Mouse (Mus musculus) mouse trophoblast stem cell (cell line): ENCODE results near the gene Hmgcl.
"Not testable (repeated sequence)": the region's sequence is repeated elsewhere in the genome, so short reads cannot be mapped to it uniquely, and the experiment has no call there.

Source experiments
- in situ Hi-C, 2 experiments: fragments of 300-500 bp; cut with MseI, MboI; formaldehyde crosslinking; loops; 2 replicates in 1 of 2; 3 replicates in 1 of 2; pipeline ENCODE4 v1.15.1; 2025

Hmgcl gene

DNA sequence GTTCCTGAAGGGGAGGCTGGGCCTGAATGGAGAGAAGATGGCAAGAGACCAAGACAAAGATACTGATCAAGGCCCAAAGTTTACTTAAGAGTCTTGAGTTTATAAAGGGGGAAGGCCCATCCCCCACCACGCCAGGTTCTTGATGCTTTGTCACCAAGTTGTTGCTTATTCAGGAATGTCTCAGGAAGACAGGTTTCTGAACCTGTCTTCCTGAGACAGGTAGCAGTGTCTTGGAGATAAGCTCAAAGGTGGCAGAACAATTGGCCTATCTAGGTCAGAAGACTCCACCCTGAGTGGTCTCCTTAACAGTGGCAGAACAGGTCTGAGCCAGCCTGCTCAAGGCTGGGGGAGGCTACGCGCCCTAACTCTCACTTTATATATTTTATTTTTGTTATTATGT is 19.4 kb upstream of the Hmgcl start:
- in situ Hi-C loops: no loop called here

DNA sequence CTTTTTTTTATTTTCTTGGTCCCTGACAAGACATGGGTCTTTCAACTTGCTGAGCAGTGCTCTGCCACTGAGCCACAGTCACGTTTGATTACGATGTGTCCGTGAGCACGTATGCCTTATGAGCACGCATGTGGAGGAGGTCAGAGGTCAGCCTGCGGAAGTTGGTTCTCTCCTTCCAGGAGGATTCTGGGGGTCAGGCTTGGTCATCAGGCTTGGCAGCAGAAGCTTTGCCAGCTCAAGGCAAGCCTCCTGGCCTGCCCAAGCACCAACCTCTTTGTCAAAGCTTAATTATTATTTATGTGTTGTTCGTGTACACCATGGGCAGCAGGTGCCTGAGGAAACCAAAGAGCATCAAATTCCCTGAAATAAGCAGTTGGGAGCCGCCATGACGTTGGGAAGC is 17.9 kb upstream of the Hmgcl start:
- in situ Hi-C loops: no loop called here

DNA sequence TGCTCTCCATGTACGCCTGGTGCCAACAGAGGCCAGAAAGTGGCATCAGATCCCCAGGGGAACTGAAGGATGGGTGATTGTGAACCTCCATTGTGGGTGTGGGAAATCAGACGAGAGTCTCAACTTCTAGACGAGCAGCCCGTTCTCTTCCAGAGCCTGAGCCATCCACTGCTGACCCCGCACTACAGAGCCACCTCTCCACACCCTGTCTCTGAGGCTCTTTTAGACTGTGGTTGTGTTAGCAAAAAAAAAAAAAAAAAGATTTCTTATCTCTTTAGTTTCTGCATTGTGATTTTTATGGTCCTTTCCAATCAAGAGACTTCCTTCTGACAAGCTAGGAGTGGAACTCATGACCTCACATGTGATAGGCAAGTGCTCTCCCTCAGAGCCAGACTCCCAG is 16.8 kb upstream of the Hmgcl start:
- in situ Hi-C loops: no loop called here

DNA sequence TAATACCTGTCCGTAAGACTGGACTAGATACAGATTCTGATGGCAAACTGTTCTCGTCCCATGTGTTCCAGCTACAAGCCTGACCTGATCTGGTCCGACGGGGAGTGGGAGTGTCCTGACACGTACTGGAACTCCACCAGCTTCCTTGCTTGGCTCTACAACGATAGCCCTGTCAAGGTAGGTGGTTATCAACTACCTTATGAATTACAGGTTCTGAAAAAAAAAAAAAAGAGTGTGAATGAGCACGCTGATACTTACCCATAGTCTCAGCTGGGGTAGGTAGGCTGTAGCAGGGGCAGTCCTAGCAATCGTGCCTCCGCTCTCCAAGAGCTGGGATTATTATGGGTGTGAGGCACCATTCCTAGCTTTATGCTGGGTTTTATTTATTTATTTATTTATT is 16.4 kb upstream of the Hmgcl start:
- in situ Hi-C loops: loop anchor here in 1 of 2 experiments (10.0 kb wide), 1 partner anchor 45 kb away; no protein-coding TSS in a partner anchor

DNA sequence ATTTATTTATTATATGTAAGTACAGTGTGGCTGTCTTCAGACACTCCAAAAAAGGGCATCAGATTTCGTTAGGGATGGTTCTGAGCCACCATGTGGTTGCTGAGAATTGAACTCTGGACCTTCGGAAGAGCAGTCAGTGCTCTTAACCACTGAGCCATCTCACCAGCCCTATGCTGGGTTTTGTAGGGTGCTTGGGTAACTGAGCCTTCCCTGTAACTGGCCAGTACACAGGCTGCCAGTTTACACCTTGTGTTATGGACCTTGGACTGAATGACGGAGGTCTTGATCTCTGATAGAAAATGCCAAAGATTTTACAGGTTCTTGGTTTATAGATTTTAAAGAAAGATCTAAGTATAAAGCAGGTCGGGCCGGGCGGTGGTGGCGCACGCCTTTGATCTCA is 16.0 kb upstream of the Hmgcl start:
- in situ Hi-C loops: loop anchor here in 1 of 2 experiments (10.0 kb wide), 1 partner anchor 45 kb away; no protein-coding TSS in a partner anchor

DNA sequence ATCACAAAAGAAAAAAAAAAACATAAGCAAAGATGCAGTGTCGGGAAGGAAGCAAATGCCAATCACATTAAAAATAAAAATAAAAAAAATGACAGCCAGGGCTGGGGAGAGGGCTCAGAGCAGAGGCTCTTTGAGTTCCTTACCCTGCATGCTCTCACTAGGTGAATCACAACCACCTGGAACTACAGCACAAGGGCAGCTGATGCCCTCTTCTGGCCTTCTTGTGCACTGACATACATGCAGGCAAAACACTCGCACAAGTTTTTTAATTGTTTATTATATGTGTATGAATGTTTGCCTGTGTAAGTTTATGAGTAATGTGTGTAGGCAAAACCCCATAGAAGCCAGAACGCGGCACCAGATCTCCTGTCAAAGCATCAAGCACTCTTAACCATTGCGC is 14.4 kb upstream of the Hmgcl start:
- in situ Hi-C loops: loop anchor here in 1 of 2 experiments (10.0 kb wide), 1 partner anchor 47 kb away; no protein-coding TSS in a partner anchor

DNA sequence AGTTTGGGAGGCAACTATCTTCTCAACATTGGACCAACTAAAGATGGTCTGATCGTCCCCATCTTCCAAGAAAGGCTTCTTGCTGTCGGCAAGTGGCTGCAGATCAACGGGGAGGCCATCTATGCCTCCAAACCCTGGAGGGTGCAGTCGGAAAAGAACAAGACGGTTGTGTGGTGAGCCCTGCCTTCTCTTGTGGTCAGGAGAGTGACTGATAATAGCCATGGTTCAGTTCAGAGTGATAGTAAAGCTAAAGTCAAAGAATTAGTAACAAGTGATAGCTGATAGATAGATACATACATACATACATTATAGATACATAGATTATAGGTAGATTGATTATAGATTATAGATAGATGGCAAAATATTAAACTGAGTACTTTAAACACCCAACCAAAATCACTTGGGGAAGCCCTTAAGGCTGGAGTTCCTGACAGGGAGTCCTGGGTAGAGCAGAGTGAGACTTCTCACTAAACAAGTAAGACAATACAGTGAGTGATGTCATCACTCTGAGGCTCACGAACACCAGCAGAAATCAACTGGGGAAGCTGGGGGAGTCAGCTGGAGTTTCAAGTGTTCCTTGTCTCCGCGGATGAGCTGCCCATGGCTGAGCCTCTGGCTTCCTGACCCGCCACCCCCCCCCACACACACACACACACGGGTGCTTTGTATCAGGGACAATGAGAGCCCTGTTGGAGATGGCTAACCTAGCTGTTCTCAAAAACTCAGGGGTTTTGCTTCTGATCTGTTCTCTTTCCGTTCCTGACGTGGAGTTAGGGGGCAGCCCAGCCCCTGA is 11.3 kb upstream of the Hmgcl start:
- in situ Hi-C loops: loop anchor here in 1 of 2 experiments (10.0 kb wide), 1 partner anchor 50 kb away; no protein-coding TSS in a partner anchor

DNA sequence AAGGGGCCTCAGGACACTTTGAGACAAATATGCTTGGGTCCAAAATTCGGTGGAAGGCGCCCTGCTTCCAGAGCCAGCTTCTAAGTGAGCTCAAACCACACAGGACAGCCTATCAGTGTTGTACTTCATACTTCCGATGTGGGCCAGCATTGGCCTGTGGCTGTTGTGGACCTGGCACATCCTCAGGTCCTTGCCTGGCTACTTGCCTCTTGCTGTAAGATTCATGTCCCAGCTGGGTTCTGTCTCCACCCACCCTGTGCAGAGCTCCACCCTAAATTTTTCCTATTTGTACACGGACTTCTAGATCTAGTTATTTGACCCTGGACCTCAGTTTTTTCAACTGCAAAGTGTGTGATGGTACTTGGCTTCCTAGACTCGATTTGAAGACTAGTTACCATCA is 10.7 kb upstream of the Hmgcl start:
- in situ Hi-C loops: loop anchor here in 1 of 2 experiments (10.0 kb wide), 1 partner anchor 51 kb away; no protein-coding TSS in a partner anchor

DNA sequence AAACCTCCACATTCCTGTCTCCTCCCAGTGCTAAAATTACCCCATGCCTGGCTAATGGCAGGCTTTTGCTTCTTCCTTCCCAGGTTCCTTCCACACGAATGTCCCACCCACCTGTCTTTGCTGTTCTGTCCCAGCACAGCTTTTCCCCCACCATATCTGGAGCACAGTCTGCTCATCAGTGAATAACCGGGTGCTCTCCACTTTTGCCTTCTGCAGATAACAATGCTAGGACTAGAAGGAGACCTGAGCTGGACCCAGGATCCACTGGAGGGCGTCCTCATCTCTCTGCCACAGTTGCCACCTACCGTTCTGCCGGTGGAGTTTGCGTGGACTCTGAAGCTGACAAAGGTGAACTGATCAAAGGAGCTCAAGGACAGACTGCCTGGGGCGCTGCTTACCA is 7.4 kb upstream of the Hmgcl start:
- in situ Hi-C loops: loop anchor here in 1 of 2 experiments (10.0 kb wide), 1 partner anchor 54 kb away; no protein-coding TSS in a partner anchor

DNA sequence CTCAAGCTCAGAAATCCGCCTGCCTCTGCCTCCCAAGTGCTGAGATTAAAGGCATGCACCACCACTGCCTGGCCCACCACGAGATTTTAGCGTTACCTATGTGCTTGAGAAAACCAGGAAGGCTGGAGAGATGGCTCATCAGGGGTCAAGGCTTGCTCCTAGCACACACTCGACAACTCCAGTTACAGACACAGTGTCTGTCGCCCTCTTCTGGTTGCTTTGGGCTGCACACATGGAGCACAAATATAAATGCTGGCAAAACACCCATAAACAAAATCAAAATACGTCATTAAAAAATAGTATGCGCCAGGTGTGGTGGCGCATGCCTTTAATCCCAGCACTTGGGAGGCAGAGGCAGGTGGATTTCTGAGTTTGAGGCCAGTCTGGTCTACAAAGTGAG is 5.2 kb upstream of the Hmgcl start:
- in situ Hi-C loops: not testable (repeated sequence)

DNA sequence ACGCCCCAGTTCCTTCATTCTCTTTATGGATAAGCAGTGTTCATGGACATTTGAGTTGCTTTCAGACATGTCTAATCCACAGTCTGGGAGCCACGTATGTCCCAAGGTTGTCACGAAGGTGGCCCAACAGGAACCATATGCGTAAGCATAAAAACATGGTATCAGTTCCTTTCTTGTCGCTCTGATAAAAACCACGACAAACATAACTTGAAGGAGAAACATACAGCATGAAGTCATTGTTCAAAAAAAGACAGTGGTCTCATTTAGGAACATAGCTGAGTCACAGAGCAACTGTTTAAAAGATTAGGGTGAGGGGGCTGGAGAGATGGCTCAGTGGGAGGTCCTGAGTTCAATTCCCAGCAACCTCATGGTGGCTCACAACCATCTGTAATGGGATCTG is 4.1 kb upstream of the Hmgcl start:
- in situ Hi-C loops: no loop called here

DNA sequence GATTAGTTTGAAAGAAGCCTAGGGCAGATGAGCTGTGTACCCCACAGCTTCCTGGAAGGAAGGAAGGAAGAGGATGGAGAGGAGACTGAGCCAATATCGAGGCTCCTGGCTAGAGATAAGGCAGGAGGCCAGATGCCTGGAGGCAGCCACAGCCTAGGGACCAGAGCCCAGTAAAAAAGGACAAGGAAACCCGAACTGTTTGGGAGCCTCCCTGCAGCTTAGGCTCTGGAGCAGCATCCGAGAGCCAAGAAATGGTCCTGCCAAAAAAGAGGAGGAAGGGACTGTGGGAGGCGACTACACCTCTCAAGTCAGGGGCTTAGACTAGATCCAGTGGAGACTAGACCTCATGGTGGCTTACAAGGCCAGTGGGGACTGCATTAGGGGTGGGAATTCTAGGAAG is 2.9 kb upstream of the Hmgcl start:
- in situ Hi-C loops: no loop called here

DNA sequence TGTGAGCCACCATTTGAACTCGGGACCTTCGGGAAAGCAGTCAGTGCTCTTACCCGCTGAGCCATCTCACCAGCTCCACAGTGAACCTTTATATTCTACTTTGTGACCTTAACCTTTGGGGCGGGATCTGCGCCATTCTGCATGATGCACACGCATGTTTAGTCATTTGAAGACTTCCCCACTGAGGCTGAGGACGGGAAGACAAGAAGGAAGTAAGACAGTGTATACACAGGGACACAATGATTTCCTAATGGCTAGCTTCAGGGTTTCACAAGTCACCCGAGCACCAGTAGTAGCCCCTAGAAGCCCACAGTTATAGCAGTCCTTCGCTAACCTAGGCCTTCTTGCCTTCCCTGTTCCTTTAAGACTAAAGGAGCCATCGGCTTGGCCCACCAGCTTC is 542 bp upstream of the Hmgcl start:
- in situ Hi-C loops: no loop called here

DNA sequence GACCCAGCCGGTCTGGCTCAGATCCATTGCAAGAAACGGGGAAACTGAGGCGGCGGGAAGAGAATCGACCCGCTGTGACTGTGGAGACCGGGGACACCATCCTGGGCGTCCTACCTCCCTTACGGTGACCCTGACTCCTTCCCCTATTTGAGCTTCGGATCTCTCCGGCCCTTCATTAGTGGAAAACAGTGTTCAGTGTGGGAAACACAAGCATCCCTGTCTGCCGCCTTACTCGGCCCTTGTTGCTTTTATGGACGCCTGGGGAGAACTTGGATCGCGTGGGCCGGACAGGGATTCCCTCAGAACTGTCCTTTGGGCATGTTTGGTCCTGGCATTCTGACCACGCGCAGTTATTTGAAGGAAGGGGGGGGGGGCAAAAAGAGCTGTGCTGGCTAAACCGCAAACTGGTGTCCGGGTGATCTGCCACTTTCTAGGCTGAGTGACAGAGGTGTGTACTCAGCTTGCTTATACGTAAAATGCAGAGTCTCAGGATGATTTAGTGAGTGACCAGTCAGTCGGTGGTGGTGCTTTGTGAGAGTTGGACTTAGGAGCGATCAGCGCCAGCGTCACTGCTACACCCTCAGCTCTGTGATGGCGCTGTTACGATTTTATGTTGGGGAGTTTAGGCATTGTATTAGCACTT is 532 bp downstream of the Hmgcl start:
- in situ Hi-C loops: no loop called here

DNA sequence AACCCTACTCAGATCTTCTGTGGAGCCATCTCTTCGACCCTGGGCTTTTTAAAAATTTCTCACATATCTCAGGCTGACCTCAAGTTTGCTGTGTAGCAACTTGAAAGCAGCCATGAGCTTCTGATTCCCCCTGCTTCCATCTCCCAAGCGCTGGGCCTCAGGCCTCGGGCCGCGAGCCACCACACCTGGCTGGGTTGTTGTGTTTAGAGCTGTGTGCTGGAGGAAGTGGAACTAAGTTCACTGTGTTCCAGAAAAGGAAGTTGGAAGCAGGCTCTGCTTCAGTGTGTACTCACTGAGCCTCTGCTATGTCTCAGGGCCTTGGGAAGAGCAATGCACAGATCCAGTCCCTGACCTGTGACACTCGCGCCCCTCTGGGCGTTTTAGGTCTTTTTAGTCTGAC is 1.9 kb downstream of the Hmgcl start:
- in situ Hi-C loops: no loop called here

DNA sequence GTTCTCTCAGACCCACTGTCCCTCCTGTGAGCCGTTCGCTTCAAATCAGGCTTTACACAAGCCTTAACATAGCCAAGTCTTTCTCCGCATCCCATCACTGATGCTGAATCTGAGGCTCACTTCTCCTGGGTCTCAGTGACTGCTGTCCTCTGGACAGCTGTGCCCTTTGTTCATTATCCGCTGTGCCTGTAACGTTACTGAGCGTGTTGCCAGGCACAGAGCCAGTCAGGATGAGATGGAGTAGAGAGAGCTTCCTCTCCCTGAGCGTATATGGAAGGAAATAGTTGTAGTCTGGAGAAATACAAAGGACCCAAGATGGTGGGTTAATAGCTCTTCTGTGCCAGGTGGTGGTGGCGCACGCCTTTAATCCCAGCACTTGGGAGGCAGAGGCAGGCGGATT is 3.2 kb downstream of the Hmgcl start:
- in situ Hi-C loops: no loop called here

DNA sequence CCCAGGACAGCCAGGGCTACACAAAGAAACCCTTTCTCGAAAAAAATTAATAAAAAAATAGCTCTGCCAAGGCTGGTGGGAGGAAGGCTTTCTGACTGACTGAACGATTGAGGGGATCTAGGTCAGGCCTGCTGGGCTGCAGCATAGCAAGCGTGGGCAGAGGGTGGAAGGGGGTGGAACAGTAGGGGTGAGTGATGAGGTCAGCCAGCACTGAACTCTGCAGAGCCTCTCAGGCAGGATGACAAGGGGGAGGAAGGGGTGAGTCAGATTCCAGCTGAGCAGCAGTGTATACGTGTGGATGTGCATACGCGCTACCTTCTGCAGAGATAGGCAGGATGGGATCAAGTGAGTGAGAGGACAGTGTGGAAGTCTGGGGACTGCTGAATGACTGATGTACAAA is 3.7 kb downstream of the Hmgcl start:
- in situ Hi-C loops: no loop called here

DNA sequence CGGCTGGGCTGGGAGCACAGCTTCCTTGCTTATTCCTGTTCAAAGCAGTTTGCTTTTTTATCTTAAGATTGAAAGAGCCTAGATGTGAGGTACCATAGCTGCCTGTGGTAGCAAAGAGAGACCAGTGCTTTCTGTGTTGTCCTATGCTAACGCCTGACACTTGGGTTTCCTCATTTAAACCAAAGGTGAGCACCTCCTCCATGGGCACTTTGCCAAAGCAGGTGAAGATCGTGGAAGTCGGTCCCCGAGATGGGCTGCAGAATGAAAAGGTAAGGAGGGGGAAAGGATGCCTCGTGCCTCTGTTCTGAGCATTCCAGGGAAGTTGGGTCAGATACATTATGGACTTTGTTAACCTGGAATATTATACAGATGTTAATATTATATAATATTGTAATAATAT is 4.1 kb downstream of the Hmgcl start:
- in situ Hi-C loops: no loop called here

DNA sequence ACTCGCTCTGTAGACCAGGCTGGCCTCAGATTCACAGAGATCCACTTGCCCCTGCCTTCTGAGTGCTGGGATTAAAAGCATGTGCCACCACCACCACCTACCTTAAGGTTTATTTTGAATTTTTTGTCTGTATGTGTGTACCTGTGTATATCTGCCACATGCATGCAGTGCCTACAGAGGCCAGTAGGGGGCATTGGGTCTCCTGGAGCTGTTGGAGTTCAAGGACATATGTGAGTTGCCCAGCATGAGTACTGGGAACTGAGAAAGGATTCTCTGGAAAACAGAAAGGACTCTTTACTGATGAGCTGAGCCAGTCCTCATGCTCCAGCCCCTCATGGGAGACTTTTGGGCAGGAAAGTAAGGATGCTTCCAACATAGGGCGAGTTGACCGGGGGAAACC is 5.3 kb downstream of the Hmgcl start:
- in situ Hi-C loops: no loop called here

DNA sequence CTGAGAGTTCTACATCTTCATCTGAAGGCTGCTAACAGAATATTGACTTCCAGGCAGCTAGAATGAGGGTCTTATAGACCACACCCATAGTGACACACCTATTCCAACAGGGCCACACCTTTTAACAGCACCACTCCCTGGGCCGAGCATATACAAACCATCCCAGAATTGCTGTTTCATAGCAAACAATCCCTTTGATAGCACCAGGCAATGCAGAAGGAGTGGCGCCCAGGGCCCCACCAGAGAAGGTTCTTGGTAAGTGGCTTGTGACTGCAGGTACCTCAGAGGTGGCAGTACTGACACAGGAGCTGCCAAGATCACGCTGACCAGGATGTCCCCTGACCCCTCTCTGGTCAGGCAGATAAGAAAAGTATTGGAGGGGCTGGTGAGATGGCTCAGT is 6.9 kb downstream of the Hmgcl start:
- in situ Hi-C loops: no loop called here

DNA sequence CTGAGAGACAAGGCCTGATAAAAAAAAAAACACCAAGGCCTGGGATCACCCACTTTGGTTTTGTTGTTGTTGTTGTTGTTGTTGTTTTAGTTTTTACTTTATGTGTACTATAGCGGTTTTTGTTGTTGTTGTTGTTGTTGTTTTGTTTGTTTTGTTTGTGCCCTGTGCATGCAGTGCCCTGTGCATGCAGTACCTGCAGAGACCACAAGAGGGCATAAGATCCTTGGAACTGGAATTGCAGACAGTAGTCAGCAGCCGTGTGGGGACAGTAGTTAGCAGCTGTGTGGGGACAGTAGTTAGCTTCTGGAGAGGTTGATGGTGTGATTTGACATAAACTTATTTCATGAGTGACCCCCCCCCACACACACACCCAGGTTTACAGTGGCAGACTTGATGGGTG is 8.0 kb downstream of the Hmgcl start:
- in situ Hi-C loops: no loop called here

DNA sequence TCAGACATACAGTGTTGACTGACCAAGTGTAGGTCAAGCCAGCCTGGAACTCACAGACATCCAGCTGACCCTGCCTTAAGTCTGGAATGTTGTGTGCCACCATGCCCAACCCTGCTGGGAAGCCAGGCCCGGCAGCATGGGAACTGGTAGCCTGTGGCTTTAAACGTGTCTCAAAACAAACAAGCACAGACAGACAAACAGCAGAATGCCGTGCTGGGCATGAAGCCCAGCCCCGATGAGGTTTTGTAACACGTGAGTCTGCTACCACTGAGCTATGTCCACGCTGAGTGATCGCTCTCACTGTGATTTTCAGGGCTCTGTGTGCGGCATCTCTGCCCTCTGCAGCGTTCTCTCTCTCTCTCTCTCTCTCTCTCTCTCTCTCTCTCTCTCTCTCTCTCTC is 9.6 kb downstream of the Hmgcl start:
- in situ Hi-C loops: no loop called here

DNA sequence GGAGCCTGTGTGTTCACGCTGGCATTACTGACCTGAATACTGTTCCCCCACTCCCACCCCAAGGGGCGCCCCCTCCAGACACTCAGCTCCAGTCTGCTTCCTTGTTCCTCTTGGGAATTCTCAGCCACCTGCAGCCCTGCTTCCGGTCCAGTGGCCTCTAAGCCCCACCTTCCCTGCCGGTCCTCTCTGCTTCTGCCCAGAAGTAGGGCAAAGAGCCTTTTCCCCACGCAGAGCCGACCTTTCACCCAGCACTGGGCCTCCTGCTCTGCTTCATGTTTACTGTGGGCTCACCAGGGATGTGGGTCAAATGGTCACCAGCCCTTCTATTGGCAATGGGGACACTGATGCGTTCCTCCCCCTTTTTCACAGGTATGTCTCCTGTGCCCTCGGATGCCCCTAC is 12.1 kb downstream of the Hmgcl start:
- in situ Hi-C loops: no loop called here
